Mouse (Mus musculus) neutrophil, adult 65 days (primary cell): ENCODE results near the gene Gm17949. TPM values are rescaled to one million over a fixed set of nuclear protein-coding genes. Genes with fewer than 3 reads are reported as not detected.

Experiments used
- total RNA-seq: library from RNA; stranded (reverse); gene quantifications from 2 replicates; pipeline ENCODE4 v1.2.4, GENCODE M21; 2023

The Gm17949 gene
- total RNA-seq = not detected in 2 replicates

GRCm38 (mm10) chr17:57011236-57012141, at the start of gene Gm17949, which contains the start of gene Gtf2f1:
Gene Gm17949, plus strand, starts transcription at chr17:57011469.
Gene Gtf2f1, minus strand, starts transcription at chr17:57011288.

GRCm38 (mm10) chr17:56982013-56982412, 29.3 kb upstream of the Gm17949 start, which contains the start of gene Acer1:
Gene Acer1, minus strand, starts transcription at chr17:56982126.

DNA sequence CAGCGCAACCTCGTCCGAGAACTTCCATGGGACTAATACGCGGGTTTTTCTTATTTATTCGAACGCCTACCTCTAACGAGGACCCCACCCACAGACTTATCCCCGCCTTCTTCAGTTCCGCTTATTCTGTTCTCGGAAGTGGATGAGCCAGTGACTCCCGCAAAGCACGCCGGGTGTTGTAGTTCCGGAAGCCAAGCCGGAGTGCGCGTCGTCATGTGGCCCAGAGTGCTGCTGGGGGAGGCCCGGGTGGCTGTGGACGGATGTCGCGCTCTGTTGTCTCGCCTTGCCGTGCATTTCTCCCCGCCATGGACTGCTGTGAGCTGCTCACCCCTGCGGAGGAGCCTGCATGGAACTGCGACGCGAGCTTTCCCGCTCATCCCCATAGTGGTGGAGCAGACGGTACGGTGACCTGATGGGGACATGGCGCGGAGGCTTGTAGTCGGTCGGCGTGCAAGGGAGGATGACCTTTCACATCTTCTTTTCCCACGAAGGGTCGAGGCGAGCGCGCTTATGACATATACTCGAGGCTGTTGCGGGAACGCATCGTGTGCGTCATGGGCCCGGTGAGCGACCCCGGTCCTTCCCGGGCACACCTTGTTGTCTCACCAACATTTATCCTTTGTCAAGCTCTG, 21.0 kb upstream of the Gm17949 start, which contains the start of gene Clpp:
Clpp (plus strand) TSS at position 191 of the 632 bp plus-strand sequence.

DNA sequence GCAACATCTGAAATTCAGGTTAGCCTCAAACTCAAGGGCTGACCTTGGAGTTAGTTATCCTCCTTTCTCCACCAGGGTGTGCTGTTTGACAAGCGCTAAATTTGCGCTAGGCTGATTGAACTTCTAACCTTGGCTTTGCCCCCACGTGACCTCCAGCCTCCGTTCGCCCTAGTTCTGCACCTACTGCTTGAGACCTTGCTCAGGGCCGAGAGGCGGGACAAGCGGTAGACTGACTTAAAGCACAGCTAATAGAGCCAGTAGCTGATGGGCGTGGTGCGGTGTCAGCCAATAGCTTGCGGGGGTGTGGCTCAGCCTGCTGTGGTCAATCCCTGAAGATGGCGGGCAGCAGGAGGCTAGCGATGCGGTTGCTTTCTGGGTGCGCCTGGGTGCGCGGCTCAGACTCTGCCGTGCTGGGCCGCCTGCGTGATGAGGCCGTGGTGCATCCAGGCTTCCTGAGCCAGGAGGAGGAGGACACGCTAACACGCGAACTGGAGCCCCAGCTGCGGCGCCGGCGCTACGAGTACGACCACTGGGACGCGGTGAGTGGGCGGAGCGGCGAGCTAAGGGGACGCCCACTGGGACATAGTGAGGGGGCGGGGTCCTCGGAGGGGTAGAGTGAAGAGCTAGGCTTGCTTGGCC, 14.1 kb upstream of the Gm17949 start, which contains the start of gene Alkbh7:
Alkbh7 (plus strand) TSS at position 311 of the 639 bp plus-strand sequence.

DNA sequence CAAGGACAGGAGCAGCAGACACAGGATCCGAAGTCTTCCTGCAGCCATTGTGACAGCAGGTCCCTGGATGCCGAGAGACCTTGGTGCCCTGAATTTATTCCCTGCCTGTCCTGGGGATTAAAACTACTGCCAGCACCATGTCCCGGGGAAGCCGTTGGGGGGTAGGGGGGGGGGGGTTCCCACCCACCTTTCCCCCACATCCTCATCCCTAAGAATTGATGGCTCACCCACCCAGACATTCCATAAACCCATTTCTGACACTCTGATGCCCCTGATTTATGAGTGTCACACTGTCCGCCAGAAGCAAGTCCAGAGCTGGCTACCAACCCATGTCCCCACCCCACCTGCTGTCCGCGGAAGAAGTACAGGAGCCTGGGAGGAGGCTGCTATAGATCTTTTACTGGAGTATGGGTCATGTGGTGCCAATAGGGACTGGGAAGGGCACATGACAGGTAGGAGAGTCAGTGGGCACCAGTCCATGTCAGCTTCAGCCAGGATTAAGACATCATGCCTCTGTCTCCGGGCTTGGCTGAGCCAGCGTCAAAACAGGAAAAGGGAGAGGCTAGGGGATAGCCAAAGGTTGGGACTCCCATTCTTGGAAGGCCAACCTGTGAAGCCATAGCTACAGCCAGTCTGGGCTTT, 11.2 kb upstream of the Gm17949 start, which contains the start of gene Pspn:
Pspn (minus strand) TSS at position 51 of the 642 bp plus-strand sequence.

DNA sequence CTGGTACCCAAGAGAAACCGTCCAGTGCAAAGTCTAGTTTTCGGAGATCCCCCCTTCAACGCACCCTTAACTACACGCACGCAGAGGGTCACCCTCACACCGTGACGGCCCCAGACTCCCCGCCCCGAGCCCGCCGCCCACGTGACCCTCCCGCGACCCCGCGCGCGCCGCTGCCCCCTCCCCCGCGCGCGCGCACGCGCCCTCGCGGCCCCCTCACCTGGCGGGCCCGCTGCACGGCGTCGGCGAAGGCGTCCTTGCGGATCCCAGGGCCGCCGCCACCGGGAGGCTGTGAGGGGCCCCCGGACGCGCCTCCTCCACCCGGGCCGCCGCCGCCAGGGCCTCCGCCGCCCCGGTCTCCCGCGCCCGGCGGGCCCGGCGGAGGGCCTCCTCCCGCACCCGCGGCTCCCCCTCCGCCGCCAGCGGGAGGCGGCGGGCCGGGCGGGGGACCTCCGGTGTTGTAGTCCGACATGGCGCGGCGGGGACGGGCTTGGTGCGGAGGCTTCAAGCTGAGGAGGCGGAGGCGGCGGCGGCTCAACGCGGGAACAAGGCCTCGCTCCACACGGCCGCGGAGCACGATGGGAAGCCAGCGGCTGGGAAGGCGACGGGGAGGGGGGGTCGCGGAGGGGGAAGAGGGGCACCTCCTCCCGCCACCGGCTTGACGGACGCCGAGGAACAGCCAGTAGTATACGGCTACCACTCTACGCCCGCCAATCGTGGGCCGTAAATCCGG, 19.8 kb downstream of the Gm17949 start, which contains the start of gene Khsrp:
Khsrp (minus strand) TSS at position 592 of the 730 bp plus-strand sequence.

DNA sequence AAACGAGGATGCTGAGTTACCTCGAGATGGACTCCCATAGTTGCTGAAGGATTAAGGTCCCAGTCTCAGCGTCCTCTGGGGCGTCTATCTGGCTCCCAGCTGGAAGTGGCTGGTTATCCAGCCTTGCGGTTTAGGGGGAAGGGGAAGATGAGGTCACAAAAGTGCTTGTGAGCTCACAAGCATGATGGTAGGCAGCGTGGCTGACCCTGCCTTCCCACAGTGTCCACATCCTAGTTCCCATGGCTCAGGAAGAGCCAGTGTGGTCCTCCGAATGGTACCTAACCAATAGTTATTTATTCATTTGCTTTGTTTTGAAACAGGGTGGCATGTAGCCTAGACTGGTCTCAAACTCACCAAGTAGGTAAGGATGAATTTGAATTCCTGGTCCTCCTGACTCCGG, 30.3 kb downstream of the Gm17949 start, which contains the start of gene Slc25a41:
Slc25a41 (minus strand) TSS at position 101 of the 400 bp plus-strand sequence.

DNA sequence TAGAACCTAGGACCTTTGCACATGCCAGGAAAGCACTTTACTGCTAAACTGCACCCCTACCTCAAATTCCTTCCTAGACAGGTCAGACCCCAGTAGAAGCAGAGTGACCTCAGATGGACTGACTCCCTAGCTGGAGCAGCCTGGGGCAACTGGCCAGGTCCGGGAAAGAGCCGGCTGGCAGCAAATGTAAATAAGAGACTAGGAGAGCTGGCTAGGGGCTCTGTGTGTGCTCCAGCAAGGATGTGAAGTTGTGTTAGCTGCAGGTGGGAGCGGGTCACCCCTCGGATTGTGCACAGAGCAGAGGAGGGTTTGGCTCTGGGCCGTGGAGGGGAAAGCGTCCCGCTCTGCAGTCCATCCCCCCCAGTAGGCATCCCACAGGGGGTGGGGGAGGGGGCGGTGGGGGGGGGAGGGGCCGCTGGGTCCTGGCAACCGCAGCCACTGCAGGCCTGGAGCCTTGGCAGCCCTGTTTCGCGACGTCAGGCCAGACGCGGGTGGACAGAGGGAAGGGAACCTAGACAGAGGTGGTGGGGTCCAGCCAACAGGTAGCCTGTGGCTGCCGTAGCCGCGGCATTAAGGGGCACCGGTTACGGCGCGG, 47.7 kb downstream of the Gm17949 start, which contains the start of gene Crb3:
Crb3 (plus strand) TSS at position 215 of the 595 bp plus-strand sequence.

GRCm38 (mm10) chr17:57059486-57059977, 48.3 kb downstream of the Gm17949 start, which contains the start of gene Slc25a23:
Gene Slc25a23, minus strand, starts transcription at chr17:57059863.

Other genes with a start within 250 kb of the Gm17949 start
- gene Dus3l, start 246.7 kb upstream of the Gm17949 start, total RNA-seq = 13.8 and 18.0 TPM in 2 replicates
- gene Prr22, start 241.2 kb upstream of the Gm17949 start, total RNA-seq = 0.47 TPM in 1 of 2 replicates, not detected in the other
- 10.2 and 12.6 TPM in 2 replicates for gene Rfx2, start 180.5 kb upstream of the Gm17949 start, total RNA-seq
- not detected in 2 replicates for gene Acsbg2, start 137.0 kb upstream of the Gm17949 start, total RNA-seq
- gene 1700061G19Rik, start 136.0 kb upstream of the Gm17949 start, total RNA-seq = 0.38 TPM in 1 of 2 replicates, not detected in the other
- gene Mllt1, start 76.1 kb upstream of the Gm17949 start, total RNA-seq = 15.6 and 19.8 TPM in 2 replicates
- gene Acer1, start 29.3 kb upstream of the Gm17949 start, total RNA-seq = not detected in 2 replicates
- 5.8 and 10.5 TPM in 2 replicates for gene Clpp, start 21.2 kb upstream of the Gm17949 start, total RNA-seq
- gene Alkbh7, start 14.1 kb upstream of the Gm17949 start, total RNA-seq = 6.7 and 8.1 TPM in 2 replicates
- gene Pspn, start 11.5 kb upstream of the Gm17949 start, total RNA-seq = not detected in 2 replicates
- 73.8 and 75.6 TPM in 2 replicates for gene Gtf2f1, start 181 bp upstream of the Gm17949 start, total RNA-seq
- 83.8 and 92.7 TPM in 2 replicates for gene Khsrp, start 20.1 kb downstream of the Gm17949 start, total RNA-seq
- not detected in 2 replicates for gene Slc25a41, start 30.2 kb downstream of the Gm17949 start, total RNA-seq
- gene Crb3, start 47.6 kb downstream of the Gm17949 start, total RNA-seq = not detected in 2 replicates
- gene Slc25a23, start 48.4 kb downstream of the Gm17949 start, total RNA-seq = 1.9 and 2.4 TPM in 2 replicates
- gene Dennd1c, start 67.0 kb downstream of the Gm17949 start, total RNA-seq = 176 and 217 TPM in 2 replicates
- gene Tubb4a, start 76.3 kb downstream of the Gm17949 start, total RNA-seq = not detected in 2 replicates
- gene Tnfsf9, start 93.9 kb downstream of the Gm17949 start, total RNA-seq = 2.5 and 4.0 TPM in 2 replicates
- not detected in 2 replicates for gene Cd70, start 138.3 kb downstream of the Gm17949 start, total RNA-seq
- 34.1 and 36.0 TPM in 2 replicates for gene Tnfsf14, start 182.7 kb downstream of the Gm17949 start, total RNA-seq
- 448 and 499 TPM in 2 replicates for gene C3, start 216.7 kb downstream of the Gm17949 start, total RNA-seq
- 51.7 and 53.6 TPM in 2 replicates for gene Gpr108, start 237.0 kb downstream of the Gm17949 start, total RNA-seq
- gene Trip10, start 238.0 kb downstream of the Gm17949 start, total RNA-seq = 3.5 and 6.1 TPM in 2 replicates